Mouse (Mus musculus): ENCODE measurements at regions not wholly inside any gene's neighbourhood (a gene's known extent, or its start where the extent isn't known, plus 50 kb on each side); places are given as distances from the start of the nearest gene placed in this dataset.

- Histone ChIP-seq H3K9me3 (ENCODE audit: control insufficient read depth, insufficient read depth, low read depth, low read length) (no peaks in the 10 kb centered on the region), H3K4me1 (ENCODE audit: control insufficient read depth in 2 of 2, insufficient read depth in 2 of 2, low read length in 2 of 2, poor library complexity in 1 of 2) (no peaks in the 10 kb centered on the region), H3K4me3 (ENCODE audit: insufficient read depth in 1 of 2, low read depth in 1 of 2, low read length in 2 of 2, poor library complexity in 1 of 2, severe bottlenecking in 1 of 2) (no peak overlapping the region), H3K36me3 (ENCODE audit: control insufficient read depth, insufficient read depth, low read length, poor library complexity, severe bottlenecking) (no peaks in the 10 kb centered on the region), H3K27ac (ENCODE audit: insufficient read depth, low read depth, low read length, poor library complexity, severe bottlenecking) (no peak overlapping the region), H3K9ac (ENCODE audit: insufficient read depth, low read depth, low read length, poor library complexity, severe bottlenecking) (no peak overlapping the region)
- TF ChIP-seq HCFC1 (IDR thresholded peaks at IDR 0.05; ENCODE audit: borderline replicate concordance, insufficient read depth, low read length), result no peak
- no peak for TF ChIP-seq ZNF384 (IDR thresholded peaks at IDR 0.05; ENCODE audit: low read depth, low read length)
- TF ChIP-seq ZC3H11A (IDR thresholded peaks at IDR 0.05; ENCODE audit: borderline replicate concordance, low read depth, low read length), result no peak
- TF ChIP-seq MAFK (IDR thresholded peaks at IDR 0.05; ENCODE audit: insufficient read depth, low read depth, low read length), result no peak
- no peak for TF ChIP-seq CHD2 (IDR thresholded peaks at IDR 0.05; ENCODE audit: low read depth, low read length)
- in situ Hi-C loops (cut with MboI; ENCODE audit: low sequenced_read_pairs in 2 of 2, unreplicated experiment in 2 of 2), result no loop called here
- DNase-seq (ENCODE audit: low read depth, low spot score), result no peak
These were observed 115.2 kb upstream of the Crbn start for GRCm38 (mm10) chr6:106915121-106915520.

- in situ Hi-C loops (cut with MboI; ENCODE audit: low sequenced_read_pairs in 2 of 2, unreplicated experiment in 2 of 2), result no loop called here
These were observed 116.9 kb upstream of the Crbn start for GRCm38 (mm10) chr6:106916683-106917289.

GRCm38 (mm10) chr6:106920951-106921350, 121.1 kb upstream of the Crbn start:
- H3K9ac ChIP-seq (ENCODE audit: insufficient read depth, low read depth, low read length, poor library complexity, severe bottlenecking), result no peak overlapping the region

More at GRCm38 (mm10) chr6:106916683-106917289, 116.9 kb upstream of the Crbn start:
- Histone ChIP-seq H3K9me3 (ENCODE audit: control insufficient read depth, insufficient read depth, low read depth, low read length) (no peaks in the 10 kb centered on the region), H3K36me3 (ENCODE audit: control insufficient read depth, insufficient read depth, low read length, poor library complexity, severe bottlenecking) (no peaks in the 10 kb centered on the region), H3K4me1 (ENCODE audit: control insufficient read depth in 2 of 2, insufficient read depth in 2 of 2, low read length in 2 of 2, poor library complexity in 1 of 2) (no peaks in the 10 kb centered on the region), H3K27ac (ENCODE audit: insufficient read depth, low read depth, low read length, poor library complexity, severe bottlenecking) (no peak overlapping the region), H3K9ac (ENCODE audit: insufficient read depth, low read depth, low read length, poor library complexity, severe bottlenecking) (no peak overlapping the region), H3K4me3 (ENCODE audit: insufficient read depth in 1 of 2, low read depth in 1 of 2, low read length in 2 of 2, poor library complexity in 1 of 2, severe bottlenecking in 1 of 2) (no peak overlapping the region)
- DNase-seq (ENCODE audit: low read depth, low spot score), result no peak
- no peak for TF ChIP-seq HCFC1 (IDR thresholded peaks at IDR 0.05; ENCODE audit: borderline replicate concordance, insufficient read depth, low read length)
- TF ChIP-seq ZC3H11A (IDR thresholded peaks at IDR 0.05; ENCODE audit: borderline replicate concordance, low read depth, low read length), result no peak
- TF ChIP-seq MAFK (IDR thresholded peaks at IDR 0.05; ENCODE audit: insufficient read depth, low read depth, low read length), result no peak
- no peak for TF ChIP-seq ZNF384 (IDR thresholded peaks at IDR 0.05; ENCODE audit: low read depth, low read length)
- no peak for TF ChIP-seq CHD2 (IDR thresholded peaks at IDR 0.05; ENCODE audit: low read depth, low read length)

GRCm38 (mm10) chr6:106925486-106925885, 125.6 kb upstream of the Crbn start:
- Histone ChIP-seq H3K9me3 (ENCODE audit: control insufficient read depth, insufficient read depth, low read depth, low read length) (no peaks in the 10 kb centered on the region), H3K27ac (ENCODE audit: insufficient read depth, low read depth, low read length, poor library complexity, severe bottlenecking) (no peak overlapping the region), H3K4me1 (ENCODE audit: control insufficient read depth in 2 of 2, insufficient read depth in 2 of 2, low read length in 2 of 2, poor library complexity in 1 of 2) (no peaks in the 10 kb centered on the region), H3K9ac (ENCODE audit: insufficient read depth, low read depth, low read length, poor library complexity, severe bottlenecking) (no peak overlapping the region), H3K4me3 (ENCODE audit: insufficient read depth in 1 of 2, low read depth in 1 of 2, low read length in 2 of 2, poor library complexity in 1 of 2, severe bottlenecking in 1 of 2) (no peak overlapping the region), H3K36me3 (ENCODE audit: control insufficient read depth, insufficient read depth, low read length, poor library complexity, severe bottlenecking) (no peaks in the 10 kb centered on the region)
- in situ Hi-C loops (cut with MboI; ENCODE audit: low sequenced_read_pairs in 2 of 2, unreplicated experiment in 2 of 2), result no loop called here
- no peak for TF ChIP-seq HCFC1 (IDR thresholded peaks at IDR 0.05; ENCODE audit: borderline replicate concordance, insufficient read depth, low read length)
- TF ChIP-seq MAFK (IDR thresholded peaks at IDR 0.05; ENCODE audit: insufficient read depth, low read depth, low read length), result no peak
- TF ChIP-seq ZNF384 (IDR thresholded peaks at IDR 0.05; ENCODE audit: low read depth, low read length), result no peak
- no peak for TF ChIP-seq CHD2 (IDR thresholded peaks at IDR 0.05; ENCODE audit: low read depth, low read length)
- TF ChIP-seq ZC3H11A (IDR thresholded peaks at IDR 0.05; ENCODE audit: borderline replicate concordance, low read depth, low read length), result no peak
- DNase-seq (ENCODE audit: low read depth, low spot score), result no peak

More at GRCm38 (mm10) chr6:106920951-106921350, 121.1 kb upstream of the Crbn start:
- Histone ChIP-seq H3K36me3 (ENCODE audit: control insufficient read depth, insufficient read depth, low read length, poor library complexity, severe bottlenecking) (no peaks in the 10 kb centered on the region), H3K4me3 (ENCODE audit: insufficient read depth in 1 of 2, low read depth in 1 of 2, low read length in 2 of 2, poor library complexity in 1 of 2, severe bottlenecking in 1 of 2) (no peak overlapping the region), H3K9me3 (ENCODE audit: control insufficient read depth, insufficient read depth, low read depth, low read length) (no peaks in the 10 kb centered on the region), H3K27ac (ENCODE audit: insufficient read depth, low read depth, low read length, poor library complexity, severe bottlenecking) (no peak overlapping the region), H3K4me1 (ENCODE audit: control insufficient read depth in 2 of 2, insufficient read depth in 2 of 2, low read length in 2 of 2, poor library complexity in 1 of 2) (no peaks in the 10 kb centered on the region)
- TF ChIP-seq ZNF384 (IDR thresholded peaks at IDR 0.05; ENCODE audit: low read depth, low read length) (no peak), HCFC1 (IDR thresholded peaks at IDR 0.05; ENCODE audit: borderline replicate concordance, insufficient read depth, low read length) (no peak), CHD2 (IDR thresholded peaks at IDR 0.05; ENCODE audit: low read depth, low read length) (no peak), ZC3H11A (IDR thresholded peaks at IDR 0.05; ENCODE audit: borderline replicate concordance, low read depth, low read length) (no peak), MAFK (IDR thresholded peaks at IDR 0.05; ENCODE audit: insufficient read depth, low read depth, low read length) (no peak)
- no peak for DNase-seq (ENCODE audit: low read depth, low spot score)
- in situ Hi-C loops (cut with MboI; ENCODE audit: low sequenced_read_pairs in 2 of 2, unreplicated experiment in 2 of 2), result no loop called here
